Mouse (Mus musculus) E14TG2a.4 (cell line): Measurements from ENCODE around the gene Slc4a4.

Source experiments
- CTCF ChIP-seq: conservative IDR thresholded peaks from 2 replicates; pipeline ENCODE4 v1.5.1; 2014; ENCODE audit warnings: low read length
- POU5F1 ChIP-seq: IDR thresholded peaks from 2 replicates; pipeline ENCODE4 v1.6.1; 2014; ENCODE audit warnings: low read length, borderline replicate concordance

- no peak for TF ChIP-seq CTCF
- TF ChIP-seq POU5F1, result no peak
Observed at GRCm38 (mm10) chr5:89223061-89223740, 336.6 kb downstream of the Slc4a4 start.
